Mouse (Mus musculus): Measurements from ENCODE around the gene Slc16a13.

- TF ChIP-seq CTCF (IDR thresholded peaks at IDR 0.05; ENCODE audit: borderline replicate concordance, extremely low read depth, insufficient read depth, insufficient read length): no peak
- TF ChIP-seq POLR2A (IDR thresholded peaks at IDR 0.05; ENCODE audit: borderline replicate concordance, extremely low read depth, insufficient read depth, insufficient read length, poor library complexity, severe bottlenecking): no peak
Measured at GRCm38 (mm10) chr11:70259035-70259434, 38.2 kb upstream of the Slc16a13 start.

All from brain, embryonic 14.5 days (tissue).